Mouse (Mus musculus): ENCODE measurements around the gene Lcp1. TPM values are rescaled to one million over a fixed set of nuclear protein-coding genes. Genes with fewer than 3 reads are reported as not detected.

The Lcp1 gene
- polyA plus RNA-seq, 1 experiment = 0.01 TPM

DNA sequence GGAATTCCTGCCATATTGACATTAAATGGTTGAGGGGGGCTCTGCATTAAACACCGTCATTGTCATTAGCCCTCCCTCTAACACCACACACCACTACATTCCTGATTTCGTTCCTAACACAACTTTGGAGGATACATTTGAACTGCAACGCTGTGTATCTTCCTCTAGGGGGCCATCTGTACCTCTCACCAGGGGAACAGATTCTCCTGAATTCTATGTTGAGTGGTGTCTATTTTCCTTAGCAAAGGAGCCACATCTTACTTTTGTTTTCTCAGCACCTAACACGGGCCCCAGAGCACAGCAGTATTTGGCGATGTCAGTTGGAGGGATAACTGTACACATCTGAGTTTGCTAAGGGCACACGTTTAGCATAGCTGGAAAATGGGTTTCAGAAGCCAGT, 57.6 kb downstream of the Lcp1 start:
- Histone ChIP-seq H3K79me3 (ENCODE audit: low read depth) (no peaks in the 10 kb centered on the region), H3ac (ENCODE audit: control insufficient read depth, insufficient read length, low read depth) (no peak overlapping the region), H3K36me3 (ENCODE audit: control insufficient read depth, insufficient read depth) (no peaks in the 10 kb centered on the region), H3K79me2 (ENCODE audit: control insufficient read depth, insufficient read depth) (no peaks in the 10 kb centered on the region), H3K4me3 (ENCODE audit: insufficient read depth, poor library complexity, severe bottlenecking) (no peak overlapping the region), H3K27me3 (ENCODE audit: control insufficient read depth, insufficient read depth, insufficient read length) (peaks cover 4% of the 10 kb centered on the region)
- no peak for TF ChIP-seq MAX (IDR thresholded peaks at IDR 0.05)

DNA sequence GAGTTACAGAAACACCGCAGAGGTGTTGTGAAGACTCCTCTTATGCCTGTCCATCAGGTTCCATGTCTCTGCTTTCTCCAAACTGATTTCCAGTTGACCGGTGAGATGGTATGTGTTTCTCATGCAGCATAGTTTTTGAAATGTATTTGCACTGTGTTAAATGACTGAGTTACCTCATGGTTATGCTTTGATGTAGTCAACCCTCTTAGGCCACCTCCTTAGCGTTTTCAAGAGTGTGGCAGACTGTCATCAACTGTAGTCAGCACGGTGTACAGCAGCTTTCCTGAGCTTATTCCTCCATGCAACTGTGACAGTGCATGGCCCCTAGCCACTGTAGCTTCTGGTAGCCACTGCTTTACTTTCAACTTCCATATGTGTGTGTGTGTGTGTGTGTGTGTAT, 58.1 kb downstream of the Lcp1 start:
- Histone ChIP-seq H3ac (ENCODE audit: control insufficient read depth, insufficient read length, low read depth) (no peak overlapping the region), H3K36me3 (ENCODE audit: control insufficient read depth, insufficient read depth) (no peaks in the 10 kb centered on the region), H3K79me3 (ENCODE audit: low read depth) (no peaks in the 10 kb centered on the region), H3K27me3 (ENCODE audit: control insufficient read depth, insufficient read depth, insufficient read length) (peaks cover 4% of the 10 kb centered on the region), H3K79me2 (ENCODE audit: control insufficient read depth, insufficient read depth) (no peaks in the 10 kb centered on the region), H3K4me3 (ENCODE audit: insufficient read depth, poor library complexity, severe bottlenecking) (no peak overlapping the region)
- TF ChIP-seq USF1 (IDR thresholded peaks at IDR 0.05; ENCODE audit: low read depth) (no peak), MAX (IDR thresholded peaks at IDR 0.05) (no peak), MYOD1 (IDR thresholded peaks at IDR 0.05; ENCODE audit: control insufficient read depth, insufficient read length, low read depth) (no peak), CEBPB (IDR thresholded peaks at IDR 0.05; ENCODE audit: low read depth) (no peak)

DNA sequence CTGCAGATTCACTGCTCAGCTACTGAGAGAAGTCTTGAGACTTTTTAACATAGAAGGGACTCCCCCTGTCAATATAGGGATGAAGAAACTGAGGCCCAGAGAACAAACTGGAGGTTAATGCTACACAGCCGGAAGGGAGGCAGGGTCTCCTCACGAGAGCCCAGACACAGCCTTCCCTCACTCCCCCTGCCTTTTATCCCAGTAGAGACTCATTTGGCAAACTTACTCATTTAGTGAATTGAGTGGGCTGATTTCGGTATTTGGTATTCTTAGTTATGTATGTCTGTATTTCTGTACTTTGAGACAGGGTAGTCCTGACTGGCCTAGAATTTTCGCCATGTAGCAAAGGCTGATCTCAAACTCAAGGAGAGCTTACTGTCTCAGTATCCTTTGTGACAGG, 59.8 kb downstream of the Lcp1 start:
- no peaks in the 10 kb centered on the region for H3K79me2 ChIP-seq (ENCODE audit: control insufficient read depth, insufficient read depth)
- TF ChIP-seq USF1 (IDR thresholded peaks at IDR 0.05; ENCODE audit: low read depth) (no peak), CTCF (IDR thresholded peaks at IDR 0.05; ENCODE audit: control insufficient read depth, insufficient read depth, insufficient read length) (no peak), FOSL1 (IDR thresholded peaks at IDR 0.05; ENCODE audit: insufficient read depth, low read length, poor library complexity, severe bottlenecking) (no peak), MYOD1 (IDR thresholded peaks at IDR 0.05; ENCODE audit: control insufficient read depth, insufficient read length, low read depth) (no peak), CEBPB (IDR thresholded peaks at IDR 0.05; ENCODE audit: low read depth) (no peak), MYOG (IDR thresholded peaks at IDR 0.05; ENCODE audit: control insufficient read depth, extremely low read depth, insufficient read length) (no peak), MAX (IDR thresholded peaks at IDR 0.05) (no peak)
- H3K4me3 ChIP-seq (ENCODE audit: insufficient read depth, poor library complexity, severe bottlenecking) = no peak overlapping the region
- H3K27me3 ChIP-seq (ENCODE audit: control insufficient read depth, insufficient read depth, insufficient read length) = peaks cover 11% of the 10 kb centered on the region
- no peaks in the 10 kb centered on the region for H3K36me3 ChIP-seq (ENCODE audit: control insufficient read depth, insufficient read depth)
- no peaks in the 10 kb centered on the region for H3K79me3 ChIP-seq (ENCODE audit: low read depth)
- no peak overlapping the region for H3ac ChIP-seq (ENCODE audit: control insufficient read depth, insufficient read length, low read depth)

DNA sequence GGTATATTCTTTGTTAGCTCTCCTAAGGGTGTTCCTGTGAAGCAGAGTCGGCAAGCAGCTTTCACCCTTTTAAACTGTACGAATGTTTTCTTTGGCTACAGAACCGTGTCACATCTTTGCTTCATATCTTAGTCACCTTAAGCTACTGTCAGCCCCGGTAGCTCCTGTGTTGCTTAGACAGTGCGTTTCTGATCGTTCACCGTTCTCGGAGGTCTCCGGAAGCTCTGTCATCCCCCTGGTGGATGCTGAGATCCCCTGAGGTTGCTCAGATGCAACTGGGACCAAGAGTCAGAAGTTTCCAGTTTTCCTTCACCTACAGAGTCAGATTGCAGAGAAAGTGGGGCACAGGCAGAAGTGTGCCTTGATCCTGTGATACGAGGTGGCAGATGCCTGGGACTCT, 61.5 kb downstream of the Lcp1 start:
- Histone ChIP-seq H3K79me2 (ENCODE audit: control insufficient read depth, insufficient read depth) (no peaks in the 10 kb centered on the region), H3ac (ENCODE audit: control insufficient read depth, insufficient read length, low read depth) (no peak overlapping the region)

DNA sequence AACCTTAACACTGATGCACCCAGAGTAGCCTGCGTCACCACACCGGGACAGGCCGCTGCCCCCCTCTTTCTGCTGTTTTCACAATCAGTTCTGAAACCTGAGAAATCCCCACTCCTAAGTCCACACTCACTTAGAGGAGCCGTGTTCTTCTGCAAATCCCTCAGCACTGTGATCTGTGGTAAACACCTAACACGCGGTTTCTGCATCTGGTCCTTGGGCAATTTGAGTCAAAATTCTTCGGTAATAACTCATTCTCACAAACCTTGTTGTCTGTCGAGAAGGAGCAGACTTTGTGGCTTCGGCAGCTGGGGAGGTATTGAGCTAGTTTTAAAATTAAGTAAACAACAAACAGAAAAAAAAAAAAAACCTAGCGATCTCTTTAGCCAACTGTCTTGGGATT, 62.0 kb downstream of the Lcp1 start:
- no peak overlapping the region for H3K4me3 ChIP-seq (ENCODE audit: insufficient read depth, poor library complexity, severe bottlenecking)
- no peak overlapping the region for H3ac ChIP-seq (ENCODE audit: control insufficient read depth, insufficient read length, low read depth)
- H3K27me3 ChIP-seq (ENCODE audit: control insufficient read depth, insufficient read depth, insufficient read length) = peaks cover 12% of the 10 kb centered on the region
- TF ChIP-seq FOSL1 (IDR thresholded peaks at IDR 0.05; ENCODE audit: insufficient read depth, low read length, poor library complexity, severe bottlenecking) = no peak
- no peak for TF ChIP-seq MYOG (IDR thresholded peaks at IDR 0.05; ENCODE audit: control insufficient read depth, extremely low read depth, insufficient read length)
- no peak for TF ChIP-seq MAX (IDR thresholded peaks at IDR 0.05)
- no peak for TF ChIP-seq MYOD1 (IDR thresholded peaks at IDR 0.05; ENCODE audit: control insufficient read depth, insufficient read length, low read depth)
- TF ChIP-seq CEBPB (IDR thresholded peaks at IDR 0.05; ENCODE audit: low read depth) = no peak
- TF ChIP-seq CTCF (IDR thresholded peaks at IDR 0.05; ENCODE audit: control insufficient read depth, insufficient read depth, insufficient read length) = no peak
- TF ChIP-seq USF1 (IDR thresholded peaks at IDR 0.05; ENCODE audit: low read depth) = no peak
- H3K79me2 ChIP-seq (ENCODE audit: control insufficient read depth, insufficient read depth) = no peaks in the 10 kb centered on the region
- no peaks in the 10 kb centered on the region for H3K79me3 ChIP-seq (ENCODE audit: low read depth)
- H3K36me3 ChIP-seq (ENCODE audit: control insufficient read depth, insufficient read depth) = no peaks in the 10 kb centered on the region

More for the DNA sequence above, 61.5 kb downstream of the Lcp1 start:
- Histone ChIP-seq H3K36me3 (ENCODE audit: control insufficient read depth, insufficient read depth) (no peaks in the 10 kb centered on the region), H3K4me3 (ENCODE audit: insufficient read depth, poor library complexity, severe bottlenecking) (no peak overlapping the region), H3K79me3 (ENCODE audit: low read depth) (no peaks in the 10 kb centered on the region), H3K27me3 (ENCODE audit: control insufficient read depth, insufficient read depth, insufficient read length) (peaks cover 12% of the 10 kb centered on the region)
- TF ChIP-seq FOSL1 (IDR thresholded peaks at IDR 0.05; ENCODE audit: insufficient read depth, low read length, poor library complexity, severe bottlenecking) = no peak
- TF ChIP-seq USF1 (IDR thresholded peaks at IDR 0.05; ENCODE audit: low read depth) = no peak
- no peak for TF ChIP-seq MYOG (IDR thresholded peaks at IDR 0.05; ENCODE audit: control insufficient read depth, extremely low read depth, insufficient read length)
- TF ChIP-seq CEBPB (IDR thresholded peaks at IDR 0.05; ENCODE audit: low read depth) = no peak
- no peak for TF ChIP-seq MAX (IDR thresholded peaks at IDR 0.05)
- TF ChIP-seq CTCF (IDR thresholded peaks at IDR 0.05; ENCODE audit: control insufficient read depth, insufficient read depth, insufficient read length) = no peak
- no peak for TF ChIP-seq MYOD1 (IDR thresholded peaks at IDR 0.05; ENCODE audit: control insufficient read depth, insufficient read length, low read depth)

DNA sequence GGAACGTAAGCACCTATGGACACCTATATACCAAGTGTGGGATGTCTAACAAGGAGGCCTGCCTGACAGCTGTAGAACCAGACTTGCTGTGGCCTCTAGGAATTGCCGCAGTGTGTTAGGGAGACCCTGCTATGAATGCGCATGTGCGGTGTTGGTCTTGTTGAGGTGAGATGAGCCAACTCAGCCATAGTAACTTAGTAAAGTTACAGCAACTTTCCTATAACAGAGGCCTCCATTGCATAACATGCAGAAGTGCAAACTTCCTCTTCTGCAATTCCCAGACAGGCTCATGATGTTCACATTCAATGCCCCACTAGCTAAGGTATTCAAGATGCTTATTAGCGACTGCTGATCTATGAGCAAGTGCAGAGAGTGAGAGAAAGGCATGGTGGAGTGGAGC, 64.6 kb downstream of the Lcp1 start:
- no peak overlapping the region for H3K4me3 ChIP-seq (ENCODE audit: insufficient read depth, poor library complexity, severe bottlenecking)
- H3ac ChIP-seq (ENCODE audit: control insufficient read depth, insufficient read length, low read depth) = no peak overlapping the region
- H3K27me3 ChIP-seq (ENCODE audit: control insufficient read depth, insufficient read depth, insufficient read length) = peaks cover 12% of the 10 kb centered on the region
- no peaks in the 10 kb centered on the region for H3K36me3 ChIP-seq (ENCODE audit: control insufficient read depth, insufficient read depth)
- no peaks in the 10 kb centered on the region for H3K79me3 ChIP-seq (ENCODE audit: low read depth)
- TF ChIP-seq MAX (IDR thresholded peaks at IDR 0.05) (no peak), FOSL1 (IDR thresholded peaks at IDR 0.05; ENCODE audit: insufficient read depth, low read length, poor library complexity, severe bottlenecking) (no peak), CEBPB (IDR thresholded peaks at IDR 0.05; ENCODE audit: low read depth) (no peak), MYOD1 (IDR thresholded peaks at IDR 0.05; ENCODE audit: control insufficient read depth, insufficient read length, low read depth) (no peak), MYOG (IDR thresholded peaks at IDR 0.05; ENCODE audit: control insufficient read depth, extremely low read depth, insufficient read length) (no peak)
- no peaks in the 10 kb centered on the region for H3K79me2 ChIP-seq (ENCODE audit: control insufficient read depth, insufficient read depth)

All from C2C12 (cell line).